1 mouse cellular context compared by ENCODE assay signal in genomic region chr2:25194486-25195171, GRCm38 (mm10).
TF ChIP-seq lines count a peak whose summit lies in the region.

No protein-coding gene starts in this region.

TF ChIP-seq in MEL, 35 proteins besides CTCF, POLR2A, EP300 and RAD21 (continued from another document):
- TF ChIP-seq MYB (IDR thresholded peaks at IDR 0.05; ENCODE audit: low read depth, low read length) (no peak), SIN3A (IDR thresholded peaks at IDR 0.05; ENCODE audit: low read length) (peak; percentile 2; the same call in 1 of the 2 replicates), POLR2AphosphoS5 (IDR thresholded peaks at IDR 0.05; ENCODE audit: borderline replicate concordance, low read depth, low read length) (no peak), KAT2A (conservative IDR thresholded peaks at IDR 0.05; ENCODE audit: low read depth, low read length) (no peak), MXI1 (IDR thresholded peaks at IDR 0.05; ENCODE audit: low read depth, low read length) (no peak), BHLHE40 (IDR thresholded peaks at IDR 0.05; ENCODE audit: borderline replicate concordance, low read depth, low read length) (peak; percentile 77), ELF1 (IDR thresholded peaks at IDR 0.05; ENCODE audit: low read depth, low read length) (no peak), CHD1 (IDR thresholded peaks at IDR 0.05; ENCODE audit: low read depth, low read length) (no peak), NELFE (IDR thresholded peaks at IDR 0.05; ENCODE audit: low read depth, low read length) (no peak; the same call in 1 of the 2 replicates), ZKSCAN1 (IDR thresholded peaks at IDR 0.05; ENCODE audit: low read depth, low read length) (no peak)
